Mouse (Mus musculus): ENCODE results near the gene Bcl2l1. TPM values are rescaled to one million over a fixed set of nuclear protein-coding genes. Genes with fewer than 3 reads are reported as not detected.

Bcl2l1 gene
- total and polyA plus RNA-seq, 2 experiments: 14.9 to 30.4 TPM

GRCm38 (mm10) chr2:152803081-152803480, 28.4 kb downstream of the Bcl2l1 start:
- no peak overlapping the region for H3K27ac ChIP-seq (replicated peaks; ENCODE audit: insufficient read depth, low read depth, low read length)
- no peak overlapping the region for H3K4me3 ChIP-seq (ENCODE audit: insufficient read depth, low read depth, low read length)
- peaks cover 35% of the 10 kb centered on the region; the same call in 1 of the 2 replicates for H3K79me2 ChIP-seq (ENCODE audit: control insufficient read depth, insufficient read depth, low read length)
- TF ChIP-seq POLR2A (IDR thresholded peaks at IDR 0.05; ENCODE audit: extremely low read depth, insufficient read depth, low read length) (no peak), CTCF (IDR thresholded peaks at IDR 0.05; ENCODE audit: low read depth, low read length) (no peak)
- WGBS: 93% methylated on average over 5 of the region's 5 CpGs
- H3K27me3 ChIP-seq (ENCODE audit: control insufficient read depth, insufficient read depth, low read length): no peaks in the 10 kb centered on the region
- DNase-seq (ENCODE audit: extremely low read depth, low read depth, low spot score): no peak
- no peaks in the 10 kb centered on the region for H3K36me3 ChIP-seq (ENCODE audit: control insufficient read depth, insufficient read depth, low read length)
- H3K4me1 ChIP-seq (ENCODE audit: control insufficient read depth, insufficient read depth, low read length): peaks cover 31% of the 10 kb centered on the region
- H3K9ac ChIP-seq (ENCODE audit: low read depth, low read length): no peak overlapping the region

- no peak for DNase-seq (ENCODE audit: extremely low read depth, low read depth, low spot score)
- Histone ChIP-seq H3K4me3 (ENCODE audit: insufficient read depth, low read depth, low read length) (no peak overlapping the region), H3K79me2 (ENCODE audit: control insufficient read depth, insufficient read depth, low read length) (peaks cover 42% of the 10 kb centered on the region; the same call in 1 of the 2 replicates), H3K27ac (replicated peaks; ENCODE audit: insufficient read depth, low read depth, low read length) (no peak overlapping the region), H3K9ac (ENCODE audit: low read depth, low read length) (no peak overlapping the region), H3K27me3 (ENCODE audit: control insufficient read depth, insufficient read depth, low read length) (no peaks in the 10 kb centered on the region), H3K36me3 (ENCODE audit: control insufficient read depth, insufficient read depth, low read length) (no peaks in the 10 kb centered on the region), H3K4me1 (ENCODE audit: control insufficient read depth, insufficient read depth, low read length) (peaks cover 31% of the 10 kb centered on the region)
- WGBS: 89% methylated on average over 10 of the region's 10 CpGs
- no peak for TF ChIP-seq POLR2A (IDR thresholded peaks at IDR 0.05; ENCODE audit: extremely low read depth, insufficient read depth, low read length)
- no peak for TF ChIP-seq CTCF (IDR thresholded peaks at IDR 0.05; ENCODE audit: low read depth, low read length)
Measured at GRCm38 (mm10) chr2:152802303-152802702, 29.2 kb downstream of the Bcl2l1 start.

GRCm38 (mm10) chr2:152800762-152801113, 30.8 kb downstream of the Bcl2l1 start:
- H3K9ac ChIP-seq (ENCODE audit: low read depth, low read length): no peak overlapping the region
- no peaks in the 10 kb centered on the region for H3K27me3 ChIP-seq (ENCODE audit: control insufficient read depth, insufficient read depth, low read length)
- TF ChIP-seq CTCF (IDR thresholded peaks at IDR 0.05; ENCODE audit: low read depth, low read length) (no peak), POLR2A (IDR thresholded peaks at IDR 0.05; ENCODE audit: extremely low read depth, insufficient read depth, low read length) (no peak)
- DNase-seq (ENCODE audit: extremely low read depth, low read depth, low spot score): no peak
- H3K27ac ChIP-seq (replicated peaks; ENCODE audit: insufficient read depth, low read depth, low read length): peak overlapping the region; percentile 51; the same call in 1 of the 2 replicates
- no peaks in the 10 kb centered on the region for H3K36me3 ChIP-seq (ENCODE audit: control insufficient read depth, insufficient read depth, low read length)
- H3K4me1 ChIP-seq (ENCODE audit: control insufficient read depth, insufficient read depth, low read length): peaks cover 19% of the 10 kb centered on the region
- H3K79me2 ChIP-seq (ENCODE audit: control insufficient read depth, insufficient read depth, low read length): peaks cover 50% of the 10 kb centered on the region; the same call in 1 of the 2 replicates
- no peak overlapping the region for H3K4me3 ChIP-seq (ENCODE audit: insufficient read depth, low read depth, low read length)

- no peaks in the 10 kb centered on the region for H3K36me3 ChIP-seq (ENCODE audit: control insufficient read depth, insufficient read depth, low read length)
- DNase-seq (ENCODE audit: extremely low read depth, low read depth, low spot score): peak; percentile 85
- H3K79me2 ChIP-seq (ENCODE audit: control insufficient read depth, insufficient read depth, low read length): peaks cover 48% of the 10 kb centered on the region; the same call in 1 of the 2 replicates
- no peaks in the 10 kb centered on the region for H3K27me3 ChIP-seq (ENCODE audit: control insufficient read depth, insufficient read depth, low read length)
- TF ChIP-seq CTCF (IDR thresholded peaks at IDR 0.05; ENCODE audit: low read depth, low read length) (no peak), POLR2A (IDR thresholded peaks at IDR 0.05; ENCODE audit: extremely low read depth, insufficient read depth, low read length) (no peak)
- no peak overlapping the region; the same call in 1 of the 2 replicates for H3K27ac ChIP-seq (replicated peaks; ENCODE audit: insufficient read depth, low read depth, low read length)
- H3K9ac ChIP-seq (ENCODE audit: low read depth, low read length): no peak overlapping the region
- 34% methylated on average over 7 of the region's 7 CpGs for WGBS
- H3K4me1 ChIP-seq (ENCODE audit: control insufficient read depth, insufficient read depth, low read length): peaks cover 15% of the 10 kb centered on the region
- H3K4me3 ChIP-seq (ENCODE audit: insufficient read depth, low read depth, low read length): no peak overlapping the region
Measured at GRCm38 (mm10) chr2:152799954-152800761, 31.4 kb downstream of the Bcl2l1 start.

- no peak overlapping the region for H3K4me3 ChIP-seq (ENCODE audit: insufficient read depth, low read depth, low read length)
- TF ChIP-seq CTCF (IDR thresholded peaks at IDR 0.05; ENCODE audit: low read depth, low read length): no peak
- no peak for TF ChIP-seq POLR2A (IDR thresholded peaks at IDR 0.05; ENCODE audit: extremely low read depth, insufficient read depth, low read length)
- peaks cover 14% of the 10 kb centered on the region for H3K4me1 ChIP-seq (ENCODE audit: control insufficient read depth, insufficient read depth, low read length)
- WGBS: 86% methylated on average over 1 of the region's 1 CpGs
- H3K36me3 ChIP-seq (ENCODE audit: control insufficient read depth, insufficient read depth, low read length): no peaks in the 10 kb centered on the region
- H3K79me2 ChIP-seq (ENCODE audit: control insufficient read depth, insufficient read depth, low read length): peaks cover 41% of the 10 kb centered on the region; the same call in 1 of the 2 replicates
- no peaks in the 10 kb centered on the region for H3K27me3 ChIP-seq (ENCODE audit: control insufficient read depth, insufficient read depth, low read length)
- no peak overlapping the region for H3K9ac ChIP-seq (ENCODE audit: low read depth, low read length)
- H3K27ac ChIP-seq (replicated peaks; ENCODE audit: insufficient read depth, low read depth, low read length): no peak overlapping the region
- DNase-seq (ENCODE audit: extremely low read depth, low read depth, low spot score): no peak
Measured at GRCm38 (mm10) chr2:152797589-152797988, 33.9 kb downstream of the Bcl2l1 start.

GRCm38 (mm10) chr2:152794281-152794827, 37.2 kb downstream of the Bcl2l1 start:
- H3K4me1 ChIP-seq (ENCODE audit: control insufficient read depth, insufficient read depth, low read length): peaks cover 23% of the 10 kb centered on the region
- H3K36me3 ChIP-seq (ENCODE audit: control insufficient read depth, insufficient read depth, low read length): no peaks in the 10 kb centered on the region
- no peak overlapping the region for H3K4me3 ChIP-seq (ENCODE audit: insufficient read depth, low read depth, low read length)
- H3K9ac ChIP-seq (ENCODE audit: low read depth, low read length): no peak overlapping the region
- DNase-seq (ENCODE audit: extremely low read depth, low read depth, low spot score): peak; percentile 66
- peak overlapping the region; percentile 33; the same call in 1 of the 2 replicates for H3K27ac ChIP-seq (replicated peaks; ENCODE audit: insufficient read depth, low read depth, low read length)
- no peaks in the 10 kb centered on the region for H3K27me3 ChIP-seq (ENCODE audit: control insufficient read depth, insufficient read depth, low read length)
- peaks cover 49% of the 10 kb centered on the region for H3K79me2 ChIP-seq (ENCODE audit: control insufficient read depth, insufficient read depth, low read length)
- TF ChIP-seq POLR2A (IDR thresholded peaks at IDR 0.05; ENCODE audit: extremely low read depth, insufficient read depth, low read length) (no peak), CTCF (IDR thresholded peaks at IDR 0.05; ENCODE audit: low read depth, low read length) (no peak)
- 32% methylated on average over 9 of the region's 9 CpGs for WGBS
